Mouse (Mus musculus): Measurements from ENCODE around the gene Sc5d. TPM values are rescaled to one million over a fixed set of nuclear protein-coding genes. Genes with fewer than 3 reads are reported as not detected.

Gene Sc5d
- polyA plus RNA-seq, 2 experiments, result 38.3 to 46.4 TPM

- Histone ChIP-seq H3K4me1 (ENCODE audit: control insufficient read depth, insufficient read depth, low read length) (no peaks in the 10 kb centered on the region), H3K9ac (ENCODE audit: low read depth, low read length, severe bottlenecking) (no peak overlapping the region), H3K4me3 (replicated peaks; ENCODE audit: low read length) (no peak overlapping the region), H3K27me3 (ENCODE audit: control insufficient read depth, insufficient read depth, low read length) (no peaks in the 10 kb centered on the region), H3K9me3 (ENCODE audit: control insufficient read depth, low read length) (no peaks in the 10 kb centered on the region), H3K27ac (replicated peaks; ENCODE audit: low read depth, low read length) (no peak overlapping the region), H3K4me2 (replicated peaks; ENCODE audit: low read depth, low read length, severe bottlenecking) (no peak overlapping the region), H3K36me3 (ENCODE audit: control insufficient read depth, insufficient read depth, low read length) (no peaks in the 10 kb centered on the region)
- no peak for ATAC-seq (ENCODE audit: low FRiP score, low read depth)
- TF ChIP-seq POLR2A (IDR thresholded peaks at IDR 0.05; ENCODE audit: borderline replicate concordance, extremely low read depth, insufficient read depth, insufficient read length), result no peak
- WGBS, result 54% methylated on average over 4 of the region's 4 CpGs
- DNase-seq (ENCODE audit: low spot score), result no peak
Measured at GRCm38 (mm10) chr9:42272690-42273089, 8.6 kb upstream of the Sc5d start.

DNA sequence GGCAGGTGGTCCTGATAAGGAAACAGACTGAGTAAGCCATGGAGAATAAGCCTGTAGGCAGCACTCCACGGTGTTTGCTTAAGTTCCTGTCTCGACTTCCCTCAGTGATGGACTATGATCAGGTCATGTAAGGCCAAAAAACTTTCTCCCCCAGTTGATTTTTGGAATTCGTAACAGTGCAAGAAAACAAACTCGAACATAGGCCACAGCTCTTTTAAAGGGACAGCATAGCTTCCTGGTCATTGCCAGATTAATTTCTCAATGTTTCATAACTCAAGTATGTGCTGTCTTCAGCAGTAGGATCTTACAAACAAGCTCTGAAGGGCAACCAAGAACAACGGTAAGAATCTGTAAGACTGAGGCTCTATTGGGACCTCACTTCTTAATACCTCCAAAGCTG is 7.4 kb upstream of the Sc5d start:
- H3K4me1 ChIP-seq (ENCODE audit: control insufficient read depth, insufficient read depth, low read length), result no peaks in the 10 kb centered on the region
- H3K36me3 ChIP-seq (ENCODE audit: control insufficient read depth, insufficient read depth, low read length), result no peaks in the 10 kb centered on the region
- H3K27me3 ChIP-seq (ENCODE audit: control insufficient read depth, insufficient read depth, low read length), result no peaks in the 10 kb centered on the region
- H3K4me3 ChIP-seq (replicated peaks; ENCODE audit: low read length), result no peak overlapping the region
- no peaks in the 10 kb centered on the region for H3K9me3 ChIP-seq (ENCODE audit: control insufficient read depth, low read length)
- no peak overlapping the region for H3K9ac ChIP-seq (ENCODE audit: low read depth, low read length, severe bottlenecking)
- ATAC-seq (ENCODE audit: low FRiP score, low read depth), result no peak
- no peak overlapping the region for H3K27ac ChIP-seq (replicated peaks; ENCODE audit: low read depth, low read length)
- DNase-seq (ENCODE audit: low spot score), result no peak
- 80% methylated on average over 5 of the region's 5 CpGs for WGBS
- H3K4me2 ChIP-seq (replicated peaks; ENCODE audit: low read depth, low read length, severe bottlenecking), result no peak overlapping the region
- no peak for TF ChIP-seq POLR2A (IDR thresholded peaks at IDR 0.05; ENCODE audit: borderline replicate concordance, extremely low read depth, insufficient read depth, insufficient read length)

GRCm38 (mm10) chr9:42270617-42271016 is 6.6 kb upstream of the Sc5d start:
- no peak for TF ChIP-seq POLR2A (IDR thresholded peaks at IDR 0.05; ENCODE audit: borderline replicate concordance, extremely low read depth, insufficient read depth, insufficient read length)
- 96% methylated on average over 3 of the region's 3 CpGs for WGBS
- no peaks in the 10 kb centered on the region for H3K27me3 ChIP-seq (ENCODE audit: control insufficient read depth, insufficient read depth, low read length)
- no peak overlapping the region for H3K9ac ChIP-seq (ENCODE audit: low read depth, low read length, severe bottlenecking)
- H3K36me3 ChIP-seq (ENCODE audit: control insufficient read depth, insufficient read depth, low read length), result no peaks in the 10 kb centered on the region
- no peaks in the 10 kb centered on the region for H3K9me3 ChIP-seq (ENCODE audit: control insufficient read depth, low read length)
- ATAC-seq (ENCODE audit: low FRiP score, low read depth), result no peak
- DNase-seq (ENCODE audit: low spot score), result no peak
- no peak overlapping the region for H3K4me3 ChIP-seq (replicated peaks; ENCODE audit: low read length)
- no peak overlapping the region for H3K4me2 ChIP-seq (replicated peaks; ENCODE audit: low read depth, low read length, severe bottlenecking)
- no peaks in the 10 kb centered on the region for H3K4me1 ChIP-seq (ENCODE audit: control insufficient read depth, insufficient read depth, low read length)
- no peak overlapping the region for H3K27ac ChIP-seq (replicated peaks; ENCODE audit: low read depth, low read length)

GRCm38 (mm10) chr9:42270081-42270480 is 6.0 kb upstream of the Sc5d start:
- ATAC-seq (ENCODE audit: low FRiP score, low read depth), result no peak
- WGBS, result 81% methylated on average over 5 of the region's 5 CpGs
- Histone ChIP-seq H3K9me3 (ENCODE audit: control insufficient read depth, low read length) (no peaks in the 10 kb centered on the region), H3K27me3 (ENCODE audit: control insufficient read depth, insufficient read depth, low read length) (no peaks in the 10 kb centered on the region), H3K4me3 (replicated peaks; ENCODE audit: low read length) (no peak overlapping the region), H3K36me3 (ENCODE audit: control insufficient read depth, insufficient read depth, low read length) (no peaks in the 10 kb centered on the region), H3K9ac (ENCODE audit: low read depth, low read length, severe bottlenecking) (no peak overlapping the region), H3K4me1 (ENCODE audit: control insufficient read depth, insufficient read depth, low read length) (peaks cover under 1% of the 10 kb centered on the region; the same call in 1 of the 2 replicates), H3K4me2 (replicated peaks; ENCODE audit: low read depth, low read length, severe bottlenecking) (no peak overlapping the region), H3K27ac (replicated peaks; ENCODE audit: low read depth, low read length) (no peak overlapping the region)
- TF ChIP-seq POLR2A (IDR thresholded peaks at IDR 0.05; ENCODE audit: borderline replicate concordance, extremely low read depth, insufficient read depth, insufficient read length), result no peak
- no peak for DNase-seq (ENCODE audit: low spot score)

DNA sequence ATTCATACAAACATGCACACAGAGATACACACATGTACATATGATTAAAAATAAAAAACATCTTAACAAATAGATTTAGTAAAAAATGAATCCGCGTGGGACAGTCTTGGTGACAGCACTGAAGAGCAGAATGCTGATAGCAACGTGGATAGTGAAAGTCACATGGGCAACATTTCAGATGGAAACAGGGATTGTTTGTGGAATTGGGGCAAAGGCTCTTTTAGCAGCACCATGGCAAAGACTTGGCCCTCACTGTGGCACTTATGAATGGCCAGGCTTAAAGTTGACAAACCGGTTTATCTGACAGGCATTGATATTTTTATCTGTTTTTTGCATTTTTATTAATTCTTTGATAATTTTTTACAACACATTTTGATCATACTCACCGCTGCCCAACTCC is 4.3 kb upstream of the Sc5d start:
- 85% methylated on average over 5 of the region's 5 CpGs for WGBS
- no peak for DNase-seq (ENCODE audit: low spot score)
- Histone ChIP-seq H3K4me3 (replicated peaks; ENCODE audit: low read length) (no peak overlapping the region), H3K36me3 (ENCODE audit: control insufficient read depth, insufficient read depth, low read length) (no peaks in the 10 kb centered on the region), H3K9me3 (ENCODE audit: control insufficient read depth, low read length) (no peaks in the 10 kb centered on the region), H3K27me3 (ENCODE audit: control insufficient read depth, insufficient read depth, low read length) (no peaks in the 10 kb centered on the region), H3K9ac (ENCODE audit: low read depth, low read length, severe bottlenecking) (no peak overlapping the region), H3K4me1 (ENCODE audit: control insufficient read depth, insufficient read depth, low read length) (peaks cover 5% of the 10 kb centered on the region; the same call in 1 of the 2 replicates), H3K4me2 (replicated peaks; ENCODE audit: low read depth, low read length, severe bottlenecking) (no peak overlapping the region), H3K27ac (replicated peaks; ENCODE audit: low read depth, low read length) (no peak overlapping the region)
- TF ChIP-seq POLR2A (IDR thresholded peaks at IDR 0.05; ENCODE audit: borderline replicate concordance, extremely low read depth, insufficient read depth, insufficient read length), result no peak
- ATAC-seq (ENCODE audit: low FRiP score, low read depth), result no peak

GRCm38 (mm10) chr9:42265309-42265708 is 1.3 kb upstream of the Sc5d start:
- H3K36me3 ChIP-seq (ENCODE audit: control insufficient read depth, insufficient read depth, low read length), result peaks cover 2% of the 10 kb centered on the region; the same call in 1 of the 2 replicates
- no peak overlapping the region for H3K4me3 ChIP-seq (replicated peaks; ENCODE audit: low read length)
- H3K4me2 ChIP-seq (replicated peaks; ENCODE audit: low read depth, low read length, severe bottlenecking), result no peak overlapping the region
- no peaks in the 10 kb centered on the region for H3K27me3 ChIP-seq (ENCODE audit: control insufficient read depth, insufficient read depth, low read length)
- no peak for DNase-seq (ENCODE audit: low spot score)
- H3K9ac ChIP-seq (ENCODE audit: low read depth, low read length, severe bottlenecking), result no peak overlapping the region
- no peak overlapping the region for H3K27ac ChIP-seq (replicated peaks; ENCODE audit: low read depth, low read length)
- no peak for ATAC-seq (ENCODE audit: low FRiP score, low read depth)
- no peaks in the 10 kb centered on the region for H3K9me3 ChIP-seq (ENCODE audit: control insufficient read depth, low read length)
- TF ChIP-seq POLR2A (IDR thresholded peaks at IDR 0.05; ENCODE audit: borderline replicate concordance, extremely low read depth, insufficient read depth, insufficient read length), result no peak
- peaks cover 17% of the 10 kb centered on the region for H3K4me1 ChIP-seq (ENCODE audit: control insufficient read depth, insufficient read depth, low read length)
- 87% methylated on average over 4 of the region's 4 CpGs for WGBS

All from limb, embryonic 14.5 days (tissue).